Mouse (Mus musculus) c-Kit-positive CD71-positive TER-119-negative erythroid progenitor cells, embryonic 14.5 days (primary cell): ENCODE measurements around the gene Itgb1bp1.

ENCODE experiments used
- DNase-seq: peaks from one replicate; pipeline ENCODE4 v3.0.0-alpha.2; 2013; ENCODE audit warnings: low read depth

Itgb1bp1 gene

GRCm38 (mm10) chr12:21244375-21244960 lies 41.6 kb downstream of the Itgb1bp1 start:
- no peak for DNase-seq

DNA sequence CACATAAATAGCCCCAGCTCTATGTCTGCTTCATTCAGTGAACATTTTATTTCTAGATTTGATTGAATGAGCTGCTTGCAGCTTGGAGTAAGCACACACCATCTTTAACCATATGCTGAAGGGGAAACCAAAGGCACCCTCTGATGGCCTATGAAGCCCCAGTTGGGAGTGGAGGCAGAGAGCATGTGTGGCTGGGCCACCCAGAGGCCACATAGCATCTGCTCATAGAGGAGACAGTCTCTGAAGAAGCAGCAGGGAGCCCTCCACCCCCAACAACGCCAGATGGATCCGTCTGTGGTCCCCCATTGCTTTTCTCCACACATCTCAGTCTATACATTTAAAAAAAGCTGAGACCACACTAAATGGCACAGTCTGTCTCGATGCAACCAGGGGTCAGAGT lies 44.1 kb downstream of the Itgb1bp1 start:
- DNase-seq = no peak

DNA sequence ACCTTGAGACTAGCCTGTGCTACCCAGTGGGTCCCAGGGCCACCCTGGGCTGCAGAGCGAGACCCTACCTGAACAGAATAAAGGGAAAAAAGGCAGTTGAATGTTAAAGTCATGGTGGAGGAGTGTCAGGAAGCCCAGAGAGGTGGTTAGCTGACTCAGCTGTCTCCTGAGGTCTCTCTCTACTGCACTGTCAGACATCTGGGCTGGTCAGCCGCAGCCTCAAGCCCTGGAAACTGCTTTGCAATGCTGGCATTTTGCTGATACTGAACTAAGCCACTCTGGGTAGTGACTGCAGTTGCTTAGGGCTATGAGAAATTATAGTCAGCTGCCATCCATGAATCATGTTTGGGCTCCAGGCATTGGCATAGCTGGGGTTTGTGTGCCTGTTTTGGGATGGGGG lies 51.5 kb downstream of the Itgb1bp1 start:
- no peak for DNase-seq

GRCm38 (mm10) chr12:21233727-21234126 lies 52.4 kb downstream of the Itgb1bp1 start:
- DNase-seq = no peak

DNA sequence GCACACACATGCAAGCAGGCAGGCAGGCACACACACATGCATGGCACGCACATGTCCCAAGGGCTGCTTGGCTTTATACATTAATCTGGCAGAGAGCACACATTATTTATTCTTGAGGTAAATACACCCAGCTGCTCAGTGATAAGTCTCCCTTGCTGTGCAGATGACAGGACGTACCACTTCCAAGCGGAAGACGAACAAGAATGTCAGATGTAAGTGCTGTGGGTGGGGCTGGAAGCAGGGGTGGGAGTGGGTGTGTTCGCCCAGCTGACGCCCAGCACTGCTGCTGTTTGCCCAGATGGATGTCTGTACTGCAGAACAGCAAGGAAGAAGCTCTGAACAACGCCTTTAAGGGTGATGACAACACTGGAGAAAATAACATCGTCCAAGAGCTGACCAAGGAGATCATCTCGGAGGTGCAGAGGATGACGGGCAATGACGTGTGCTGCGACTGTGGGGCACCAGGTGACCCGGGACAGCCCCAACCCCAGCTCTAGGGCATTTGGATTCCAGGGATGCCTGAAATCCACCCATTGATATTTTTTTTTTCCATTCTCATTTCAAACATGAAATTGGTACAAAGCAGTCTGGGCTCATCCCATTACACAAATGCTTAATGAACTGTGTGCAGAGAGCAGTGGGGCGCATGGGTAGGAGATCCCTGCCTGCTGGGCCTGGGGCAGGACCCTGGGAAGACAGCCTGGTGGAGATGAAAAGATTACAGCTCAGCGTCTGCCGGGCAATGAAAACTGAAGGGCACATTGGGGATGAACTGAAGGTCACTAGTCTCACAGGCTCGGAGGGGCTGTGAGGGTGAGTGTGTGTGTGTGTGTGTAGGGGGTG lies 56.8 kb downstream of the Itgb1bp1 start:
- peak; percentile 40 for DNase-seq

DNA sequence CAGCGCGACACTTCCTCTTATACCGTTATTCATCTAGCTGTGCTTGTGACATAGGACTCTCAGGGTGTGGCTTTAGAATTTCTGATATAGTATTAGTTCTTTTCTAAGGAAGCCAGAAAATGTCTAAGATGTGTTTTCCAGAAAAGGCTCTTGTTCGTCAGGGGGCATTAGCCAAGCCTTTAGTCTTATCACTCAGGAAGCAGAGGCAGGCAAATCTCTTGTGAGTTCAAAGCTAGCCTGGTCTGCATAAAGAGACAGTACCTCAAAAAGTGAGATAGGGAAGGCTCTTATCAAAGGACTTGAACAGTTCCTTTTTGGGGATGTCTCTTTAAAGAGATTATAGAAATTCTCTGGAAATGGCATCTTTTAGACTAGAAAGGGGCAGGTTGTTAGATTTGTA lies 57.4 kb downstream of the Itgb1bp1 start:
- peak; percentile 23 for DNase-seq

DNA sequence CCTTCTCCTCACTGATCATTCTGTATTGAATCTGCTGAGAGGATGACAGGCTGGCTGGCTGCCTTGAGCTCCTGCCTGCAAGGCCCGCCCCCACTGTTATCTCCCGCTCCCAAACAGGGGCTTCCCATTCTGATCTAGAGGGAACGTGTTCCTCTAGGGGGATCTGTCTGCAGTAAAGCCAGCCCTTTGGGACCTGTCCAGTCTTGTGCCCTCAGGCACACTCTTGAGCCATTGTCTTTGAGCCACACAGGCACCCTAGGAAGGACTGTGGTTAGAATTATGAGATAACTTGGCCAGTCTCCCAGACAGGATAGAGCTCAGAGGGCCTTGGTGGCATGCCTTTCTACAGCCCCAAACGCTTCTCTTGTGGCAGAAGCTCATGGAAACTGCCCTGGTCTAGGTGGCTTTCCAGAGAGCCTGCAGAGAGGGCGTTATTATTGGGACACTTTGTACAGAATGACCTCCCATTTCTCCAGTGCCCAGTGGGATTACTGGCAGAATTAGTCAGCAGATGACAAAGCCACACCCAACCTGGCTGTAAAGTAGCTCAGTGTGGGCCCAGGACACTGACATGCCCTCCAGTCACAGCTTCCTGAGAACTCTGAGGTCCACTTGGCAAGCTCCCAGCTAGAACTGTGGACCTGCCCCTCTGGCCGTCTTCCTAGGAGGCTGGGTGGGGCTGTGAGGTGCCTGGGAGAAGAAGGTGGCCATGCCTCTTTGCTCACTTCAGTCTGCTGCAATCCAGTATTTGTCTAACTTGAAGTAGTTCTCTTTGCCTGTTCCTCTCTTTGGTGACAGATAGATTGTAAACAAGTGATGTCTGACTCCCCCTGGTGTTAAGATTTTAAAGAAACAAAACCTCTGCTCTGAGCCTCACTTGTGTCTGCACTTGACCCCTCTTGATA lies 58.8 kb downstream of the Itgb1bp1 start:
- DNase-seq = peak; percentile 21

GRCm38 (mm10) chr12:21226316-21226715 lies 59.8 kb downstream of the Itgb1bp1 start:
- no peak for DNase-seq

DNA sequence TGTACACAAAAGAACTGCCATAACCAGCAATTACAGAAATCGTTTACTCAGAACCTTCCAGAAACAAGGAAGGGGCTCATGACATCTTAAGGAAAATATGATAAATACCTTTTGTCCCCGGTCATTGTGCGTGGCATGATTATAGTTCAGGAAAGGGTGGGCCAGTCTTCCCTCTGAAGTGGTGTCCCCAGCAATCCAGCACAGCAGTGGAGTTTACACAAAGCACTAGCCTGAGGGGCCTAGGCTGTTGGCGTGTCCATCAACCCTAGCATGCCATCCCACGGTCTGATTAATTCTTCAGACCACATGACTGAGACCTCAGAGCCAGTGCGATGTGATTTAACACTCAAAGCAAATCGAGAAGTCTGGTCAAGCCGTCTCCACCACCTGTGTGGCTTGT lies 60.7 kb downstream of the Itgb1bp1 start:
- no peak for DNase-seq

DNA sequence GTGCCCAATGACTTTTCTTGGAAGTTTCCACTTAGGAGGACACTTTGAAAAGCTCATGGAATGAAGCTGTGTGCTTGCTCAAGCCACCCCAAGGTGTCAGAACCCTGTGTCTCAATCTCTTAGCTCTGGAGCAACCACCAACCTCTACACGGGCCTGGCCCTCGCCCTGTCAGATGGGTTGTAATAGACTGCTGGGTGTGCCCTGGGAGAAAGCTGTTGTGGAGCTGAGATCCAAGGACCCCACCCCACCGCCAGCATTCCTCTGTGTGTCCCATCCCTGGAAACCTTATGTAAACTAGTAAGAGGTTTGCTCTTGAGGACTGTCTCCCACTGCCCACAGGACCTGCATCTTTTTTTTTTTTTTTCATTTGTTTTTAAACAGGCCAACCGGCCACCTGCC lies 62.2 kb downstream of the Itgb1bp1 start:
- DNase-seq = no peak

DNA sequence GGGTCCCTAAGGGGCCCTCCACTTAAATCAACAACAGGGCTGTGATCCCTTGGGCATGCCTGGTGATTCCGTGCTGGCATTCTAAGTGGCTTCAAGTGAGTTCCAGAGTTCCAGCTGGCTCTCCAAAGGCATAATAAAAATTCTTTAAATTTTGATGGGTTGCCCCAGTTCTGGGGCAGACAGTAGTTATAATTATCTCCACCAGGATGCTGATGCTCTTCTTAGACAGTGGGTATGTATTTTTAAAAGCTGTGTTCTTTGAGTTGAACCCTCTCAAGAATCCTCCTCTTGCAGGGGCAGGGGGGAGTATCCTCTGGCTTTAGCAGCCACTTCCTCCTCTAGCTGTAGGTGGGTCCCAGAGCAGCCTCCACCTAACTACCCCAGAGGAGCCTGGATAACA lies 65.5 kb downstream of the Itgb1bp1 start:
- no peak for DNase-seq

DNA sequence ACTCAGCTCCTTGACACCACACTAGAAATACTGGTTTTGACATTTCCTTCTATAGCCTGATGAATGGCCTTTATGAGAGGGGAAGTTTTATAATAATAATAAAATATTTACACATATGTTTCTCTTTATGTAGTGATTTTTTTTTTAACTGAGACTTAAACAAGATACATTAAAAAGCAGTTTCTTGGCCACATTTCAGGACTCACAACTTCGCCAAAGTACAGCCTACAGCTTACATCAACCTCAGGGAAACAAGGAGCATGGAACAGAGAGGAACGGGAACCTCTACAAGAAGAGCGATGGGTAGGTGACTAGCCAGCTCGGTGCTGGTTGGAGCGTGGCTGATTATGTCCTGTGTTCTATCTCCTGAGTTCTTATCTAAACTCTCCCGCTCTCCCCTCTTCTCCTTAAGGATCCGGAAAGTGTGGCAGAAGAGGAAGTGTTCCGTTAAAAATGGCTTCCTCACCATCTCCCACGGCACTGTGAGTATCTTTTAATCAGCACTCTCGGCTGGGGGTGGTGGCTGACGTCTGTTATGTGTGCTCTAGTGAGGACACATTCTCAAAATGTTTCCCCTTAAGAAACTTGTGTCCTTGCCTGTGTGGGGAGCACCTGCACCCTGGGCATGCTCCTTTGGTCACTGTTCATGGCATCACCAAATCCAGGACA lies 68.2 kb downstream of the Itgb1bp1 start:
- no peak for DNase-seq

GRCm38 (mm10) chr12:21214551-21215165 lies 71.4 kb downstream of the Itgb1bp1 start:
- DNase-seq = no peak

GRCm38 (mm10) chr12:21212876-21213275 lies 73.2 kb downstream of the Itgb1bp1 start:
- no peak for DNase-seq

- no peak for DNase-seq
Observed at GRCm38 (mm10) chr12:21209273-21209672, 76.8 kb downstream of the Itgb1bp1 start.

DNA sequence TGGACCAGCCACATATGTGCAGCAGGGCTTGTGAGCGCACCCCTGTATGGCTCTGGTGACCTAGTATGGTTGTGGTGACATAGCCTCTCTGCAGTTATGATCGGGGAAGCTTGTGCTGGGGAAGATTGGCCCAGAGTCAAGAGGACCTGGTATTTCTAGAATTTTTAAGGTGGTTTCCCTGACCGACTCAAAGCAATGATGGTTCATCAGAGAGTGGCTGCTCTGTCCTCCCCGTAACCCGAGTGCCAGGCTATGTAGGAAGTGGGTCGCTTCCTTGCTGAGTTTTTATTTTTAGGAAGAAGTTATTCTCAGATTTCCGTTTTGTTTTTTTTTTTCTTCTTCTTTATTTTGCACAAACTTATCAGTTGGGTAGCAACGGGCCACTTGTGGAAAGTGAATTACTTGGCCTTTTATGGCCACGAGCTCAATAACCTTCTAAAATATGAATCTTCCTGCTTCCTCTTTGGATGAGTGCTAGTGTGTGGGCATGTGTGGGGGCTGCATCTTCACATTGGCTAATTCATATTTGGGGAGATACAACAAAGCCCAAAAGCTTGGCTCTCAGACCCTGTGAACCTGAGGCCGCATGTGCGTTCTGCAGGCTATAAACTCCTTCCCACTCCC lies 77.8 kb downstream of the Itgb1bp1 start:
- DNase-seq = no peak

DNA sequence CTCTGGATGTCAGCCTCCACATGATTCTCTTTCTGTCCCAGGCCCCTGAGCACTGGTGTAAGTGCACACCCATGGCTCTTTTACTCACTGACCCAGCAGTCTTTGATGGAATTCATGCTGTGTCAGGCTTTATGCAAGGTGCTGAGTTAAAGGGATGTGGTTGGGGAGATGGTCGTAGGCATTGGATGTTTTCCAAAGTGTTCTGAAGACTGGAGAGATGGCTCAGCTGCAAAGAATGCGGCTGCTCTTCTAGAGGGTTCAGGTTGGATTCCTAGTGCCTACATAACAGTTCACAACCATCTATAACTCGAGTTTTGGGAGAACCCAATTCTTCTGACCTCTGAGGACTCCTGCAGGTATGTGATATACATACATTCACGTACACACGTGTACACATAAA lies 78.7 kb downstream of the Itgb1bp1 start:
- DNase-seq = no peak

GRCm38 (mm10) chr12:21205799-21206198 lies 80.3 kb downstream of the Itgb1bp1 start:
- no peak for DNase-seq

- DNase-seq = no peak
Observed at GRCm38 (mm10) chr12:21204701-21205312, 81.3 kb downstream of the Itgb1bp1 start.

DNA sequence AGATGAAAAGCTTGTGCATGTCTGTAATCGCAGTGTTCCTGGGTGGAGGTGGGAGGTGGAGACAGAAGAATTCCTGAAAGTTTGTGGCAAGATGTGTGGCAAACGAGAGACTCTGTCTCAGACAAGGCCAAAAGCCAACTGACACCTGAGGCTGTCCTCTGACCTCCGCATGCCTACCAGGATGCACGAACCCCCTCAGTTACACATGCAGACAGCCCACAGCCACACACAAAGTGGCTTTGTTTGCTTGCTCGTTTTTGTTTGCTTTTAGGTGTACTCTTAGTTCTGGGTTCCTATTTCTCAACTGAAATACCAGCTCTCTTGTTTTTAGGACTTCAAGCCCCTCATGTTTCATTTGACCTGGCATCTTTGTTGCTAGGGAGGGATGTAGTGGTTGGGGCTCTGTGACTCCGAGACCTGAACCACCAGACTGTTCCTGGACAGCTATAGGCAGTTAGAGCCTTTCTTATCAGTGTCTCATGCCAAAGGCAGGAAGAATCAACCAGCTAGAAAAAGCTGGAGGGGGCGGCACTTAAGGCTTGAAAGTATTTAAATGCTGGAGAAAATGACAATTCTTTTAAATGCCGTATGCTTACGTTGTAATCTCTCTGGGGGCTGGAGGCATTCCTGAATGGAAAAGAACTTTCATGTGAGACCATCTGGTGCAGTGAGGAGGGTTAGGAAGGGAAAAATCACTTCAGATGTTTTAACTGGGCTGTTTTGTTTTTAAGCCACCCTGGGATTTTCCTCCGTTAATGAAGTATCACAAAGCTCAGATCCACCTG lies 84.4 kb downstream of the Itgb1bp1 start:
- DNase-seq = no peak
